Mouse (Mus musculus) liver, adult 2 months (tissue): ENCODE measurements around the gene Zgpat. TPM values are rescaled to one million over a fixed set of nuclear protein-coding genes. Genes with fewer than 3 reads are reported as not detected.

Experiments used
- DNase-seq: peaks from one replicate; pipeline ENCODE4 v3.0.0-alpha.2; 2011; ENCODE audit warnings: low read depth, low spot score; ENCODE audit errors: extremely low read depth
- H3K27ac ChIP-seq: fragments of 200-500 bp; replicated peaks from 2 replicates; pipeline ENCODE4 v1.5.1; 2012; ENCODE audit warnings: low read depth, mild to moderate bottlenecking, control low read depth, inconsistent platforms, low read length; ENCODE audit not compliant: insufficient read depth
- H3K27me3 ChIP-seq: fragments of 200-500 bp; 2 replicates; pipeline ENCODE4 v1.6.1; 2012; ENCODE audit warnings: mild to moderate bottlenecking, moderate library complexity, low read length, inconsistent platforms; ENCODE audit not compliant: control insufficient read depth, insufficient read depth
- H3K36me3 ChIP-seq: fragments of 200-500 bp; 2 replicates; pipeline ENCODE4 v1.6.1; 2012; ENCODE audit warnings: low read length, inconsistent platforms; ENCODE audit not compliant: control insufficient read depth, insufficient read depth
- H3K4me1 ChIP-seq: fragments of 200-500 bp; 2 replicates; pipeline ENCODE4 v1.6.1; 2011; ENCODE audit warnings: low read length; ENCODE audit not compliant: control insufficient read depth, insufficient read depth
- H3K4me3 ChIP-seq: fragments of 200-500 bp; 2 replicates; pipeline ENCODE4 v1.5.1; 2011; ENCODE audit warnings: low read depth, mild to moderate bottlenecking, control low read depth, low read length, moderate library complexity; ENCODE audit not compliant: insufficient read depth
- H3K79me2 ChIP-seq: fragments of 200-500 bp; 2 replicates; pipeline ENCODE4 v1.6.1; 2012; ENCODE audit warnings: inconsistent platforms, mild to moderate bottlenecking, low read length, moderate library complexity; ENCODE audit not compliant: control insufficient read depth, insufficient read depth
- H3K9ac ChIP-seq: fragments of 200-500 bp; 2 replicates; pipeline ENCODE4 v1.6.1; 2012; ENCODE audit warnings: low read depth, mild to moderate bottlenecking, control low read depth, inconsistent platforms, low read length
- CTCF ChIP-seq: fragments of 200-500 bp; IDR thresholded peaks from 2 replicates; pipeline ENCODE4 v1.5.1; 2011; ENCODE audit warnings: low read depth, low read length, control low read depth
- POLR2A ChIP-seq: fragments of 200-500 bp; IDR thresholded peaks from 2 replicates; pipeline ENCODE4 v1.6.1; 2011; ENCODE audit warnings: low read length, control low read depth; ENCODE audit not compliant: insufficient read depth; ENCODE audit errors: extremely low read depth
- WGBS: fragments of 180-500 bp; shearing (Covaris S2); methylation state at CpG from one replicate; pipeline ENCODE4 v1.1.7; 2018; 5-methylcytosine and 5-hydroxymethylcytosine counted together
- polyA plus RNA-seq: library from polyadenylated mRNA; depleted of rRNA; stranded (reverse); fragments of >200 nt; gene quantifications from 2 replicates; pipeline ENCODE4 v1.2.3, GENCODE M21; 2012; rRNA removed
- total RNA-seq: library from RNA; depleted of rRNA; stranded (reverse); fragments of >200 nt; gene quantifications from 2 replicates; pipeline ENCODE4 v1.2.3, GENCODE M21; 2014; rRNA removed

Zgpat gene
- total and polyA plus RNA-seq, 2 experiments = 18.9 to 22.5 TPM

DNA sequence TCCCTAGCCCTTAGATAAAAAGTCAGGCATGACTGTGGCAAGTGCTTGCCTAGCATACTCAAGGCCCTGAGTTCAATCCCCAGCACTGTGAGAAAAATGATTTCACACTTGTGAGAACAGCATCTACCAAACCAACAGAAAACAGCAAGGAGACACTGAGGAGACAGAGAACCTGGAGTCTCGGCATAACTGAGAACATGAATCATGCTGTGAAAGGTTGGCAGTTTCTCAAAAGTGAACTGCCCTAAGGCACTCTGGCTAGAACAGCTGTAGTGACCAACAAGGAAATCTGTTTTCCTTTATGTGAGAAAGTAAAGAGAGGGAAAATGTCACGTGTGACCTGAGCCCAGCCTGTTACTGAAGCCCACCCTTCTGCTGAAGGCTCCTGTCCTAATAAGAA, 48.4 kb downstream of the Zgpat start:
- Histone ChIP-seq H3K4me3 (no peak overlapping the region), H3K9ac (no peak overlapping the region), H3K36me3 (no peaks in the 10 kb centered on the region; the same call in 1 of the 2 replicates), H3K79me2 (0 out of 2 replicates have a peak, but pooled peaks cover 5% of the 10 kb centered on the region), H3K4me1 (peaks cover 8% of the 10 kb centered on the region; the same call in 1 of the 2 replicates), H3K27me3 (no peaks in the 10 kb centered on the region), H3K27ac (peak overlapping the region; percentile 67)
- no peak for DNase-seq
- TF ChIP-seq POLR2A = no peak
- TF ChIP-seq CTCF = no peak
- WGBS = 70% methylated on average over 2 of the region's 2 CpGs

DNA sequence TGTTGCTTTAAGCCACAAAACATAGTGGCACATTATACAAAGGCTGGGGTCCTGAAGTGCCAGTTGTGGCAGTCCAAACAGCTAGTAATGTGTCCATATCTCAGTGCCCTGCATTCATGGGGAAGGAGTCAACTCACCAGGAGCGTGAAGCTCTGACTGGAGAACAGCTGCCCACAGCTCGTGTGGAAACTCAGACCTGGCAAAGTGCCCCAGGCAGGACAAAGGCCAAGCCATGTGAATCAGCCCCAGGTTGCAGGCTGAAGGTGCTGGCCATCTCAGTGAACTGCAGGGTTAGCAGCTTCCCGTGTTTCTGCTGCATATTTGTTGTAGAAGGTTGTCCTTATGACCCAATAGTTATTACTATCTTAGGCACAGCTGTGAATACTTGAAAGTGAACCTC, 51.2 kb downstream of the Zgpat start:
- 2% methylated on average over 3 of the region's 3 CpGs for WGBS

DNA sequence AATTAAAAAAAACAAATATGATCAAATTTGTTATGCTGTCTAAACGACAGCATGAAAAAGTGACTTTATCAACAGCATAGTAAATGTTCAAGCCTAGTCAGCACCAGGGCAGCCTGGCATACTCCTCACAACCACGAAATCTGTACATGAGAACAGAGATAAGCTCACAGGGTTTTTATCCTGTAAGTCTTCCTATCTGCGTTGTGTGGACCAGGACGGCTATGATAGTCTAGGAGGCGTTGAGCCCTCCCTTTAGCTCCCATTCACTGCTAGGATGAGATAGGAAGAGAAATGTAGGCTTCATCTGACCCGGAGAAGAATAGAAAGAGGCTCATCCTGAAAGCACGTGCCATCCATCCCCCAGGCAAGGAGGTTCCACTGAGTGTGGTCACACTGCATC, 54.6 kb downstream of the Zgpat start:
- Histone ChIP-seq H3K4me3 (no peak overlapping the region), H3K79me2 (peaks cover 5% of the 10 kb centered on the region; the same call in 1 of the 2 replicates), H3K27ac (no peak overlapping the region), H3K27me3 (no peaks in the 10 kb centered on the region), H3K36me3 (peaks cover 4% of the 10 kb centered on the region; the same call in 1 of the 2 replicates), H3K9ac (no peak overlapping the region), H3K4me1 (peaks cover 4% of the 10 kb centered on the region; the same call in 1 of the 2 replicates)
- no peak for TF ChIP-seq CTCF
- TF ChIP-seq POLR2A = no peak
- WGBS = 71% methylated on average over 7 of the region's 7 CpGs
- DNase-seq = no peak

More for the DNA sequence above, 51.2 kb downstream of the Zgpat start:
- no peak overlapping the region for H3K9ac ChIP-seq
- H3K27ac ChIP-seq = no peak overlapping the region
- no peaks in the 10 kb centered on the region for H3K27me3 ChIP-seq
- DNase-seq = peak; percentile 63
- H3K4me3 ChIP-seq = no peak overlapping the region
- 0 out of 2 replicates have a peak, but pooled peaks have one; percentile 10 for TF ChIP-seq CTCF
- TF ChIP-seq POLR2A = no peak
- peaks cover 9% of the 10 kb centered on the region; the same call in 1 of the 2 replicates for H3K79me2 ChIP-seq
- H3K36me3 ChIP-seq = no peaks in the 10 kb centered on the region
- peaks cover 8% of the 10 kb centered on the region; the same call in 1 of the 2 replicates for H3K4me1 ChIP-seq

DNA sequence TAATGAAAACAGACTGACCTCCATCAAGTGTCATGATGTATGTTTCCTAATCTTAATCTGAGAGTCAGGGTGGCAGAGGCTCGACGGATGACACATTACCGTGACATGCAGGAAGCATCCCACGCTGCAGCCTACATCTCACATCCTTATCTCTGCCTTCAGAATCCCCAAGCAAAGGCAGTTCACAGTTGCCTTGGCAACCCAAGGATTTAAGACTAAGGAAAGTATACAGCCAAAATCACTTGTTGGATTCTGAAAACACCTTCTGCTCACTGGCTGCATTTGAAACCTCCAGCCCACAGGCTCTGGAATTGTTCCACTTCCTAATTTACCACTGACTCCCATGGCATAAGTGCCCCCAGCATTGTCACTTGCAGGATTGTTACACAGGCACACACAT, 55.7 kb downstream of the Zgpat start:
- H3K9ac ChIP-seq = no peak overlapping the region
- H3K27ac ChIP-seq = no peak overlapping the region
- H3K4me3 ChIP-seq = no peak overlapping the region

DNA sequence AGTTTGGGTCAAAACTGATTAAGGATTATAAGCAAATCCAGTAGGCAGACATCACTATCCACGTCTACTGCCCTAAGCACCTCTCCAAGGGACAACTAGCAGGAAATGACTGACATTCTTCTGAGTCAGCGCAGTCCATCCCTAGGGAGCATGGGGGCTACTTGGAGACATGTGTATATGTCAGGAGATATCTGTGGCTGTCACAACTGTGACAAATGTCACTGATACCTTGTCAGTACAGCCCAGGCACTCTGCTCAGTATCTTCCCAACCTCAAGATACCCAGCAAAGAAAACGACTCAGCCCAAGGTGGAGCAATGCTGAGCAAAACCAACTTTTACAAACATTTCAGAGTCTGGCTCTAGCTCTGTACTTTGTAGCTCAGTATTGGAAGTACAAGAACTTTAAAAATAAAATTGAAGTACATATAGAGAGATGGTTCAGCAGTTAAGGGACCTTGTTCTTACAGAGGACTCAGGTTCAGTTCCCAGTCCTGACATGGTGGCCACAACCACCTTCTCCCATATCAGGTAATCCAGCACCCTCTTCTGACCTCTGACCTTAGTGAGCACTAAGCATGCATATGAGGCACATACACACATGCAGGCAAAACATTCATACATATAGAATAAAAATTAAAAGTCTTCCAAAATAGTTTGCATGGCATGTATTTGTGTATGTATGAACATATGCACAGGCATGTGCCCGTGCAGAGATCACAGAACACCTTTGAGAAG, 56.3 kb downstream of the Zgpat start:
- peaks cover 5% of the 10 kb centered on the region; the same call in 1 of the 2 replicates for H3K79me2 ChIP-seq
- H3K27ac ChIP-seq = no peak overlapping the region
- H3K9ac ChIP-seq = no peak overlapping the region

More for the DNA sequence above, 55.7 kb downstream of the Zgpat start:
- no peaks in the 10 kb centered on the region for H3K27me3 ChIP-seq
- 74% methylated on average over 4 of the region's 4 CpGs for WGBS
- peaks cover 5% of the 10 kb centered on the region; the same call in 1 of the 2 replicates for H3K79me2 ChIP-seq
- H3K36me3 ChIP-seq = peaks cover 4% of the 10 kb centered on the region; the same call in 1 of the 2 replicates
- H3K4me1 ChIP-seq = peaks cover 4% of the 10 kb centered on the region; the same call in 1 of the 2 replicates
- no peak for TF ChIP-seq POLR2A
- no peak for TF ChIP-seq CTCF
- no peak for DNase-seq

DNA sequence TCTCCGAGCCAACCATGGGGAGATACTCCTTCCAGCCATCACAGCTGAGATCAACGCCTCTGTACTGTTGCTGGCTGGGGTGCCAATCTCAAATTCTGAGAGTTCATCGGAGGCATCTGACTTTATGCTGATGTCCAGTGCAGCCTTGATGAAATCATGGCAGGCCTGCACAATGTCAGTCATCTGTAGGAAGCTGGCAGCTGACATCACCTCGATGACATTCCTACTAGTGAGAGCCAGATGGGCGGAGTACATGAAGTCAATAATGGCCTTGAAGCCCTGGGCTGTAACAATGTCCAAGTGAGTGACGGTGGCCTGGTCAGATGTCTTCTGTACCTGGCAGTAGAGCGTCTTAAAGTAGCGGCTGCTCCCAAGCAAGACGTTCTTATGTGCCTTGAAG, 59.1 kb downstream of the Zgpat start:
- H3K79me2 ChIP-seq = peaks cover 2% of the 10 kb centered on the region; the same call in 1 of the 2 replicates
- no peaks in the 10 kb centered on the region for H3K4me1 ChIP-seq
- 82% methylated on average over 9 of the region's 9 CpGs for WGBS
- no peak overlapping the region for H3K27ac ChIP-seq
- no peak overlapping the region for H3K4me3 ChIP-seq
- peaks cover 4% of the 10 kb centered on the region; the same call in 1 of the 2 replicates for H3K36me3 ChIP-seq
- DNase-seq = no peak
- no peak for TF ChIP-seq CTCF
- no peak for TF ChIP-seq POLR2A
- no peaks in the 10 kb centered on the region for H3K27me3 ChIP-seq
- no peak overlapping the region for H3K9ac ChIP-seq

More for the DNA sequence above, 56.3 kb downstream of the Zgpat start:
- TF ChIP-seq POLR2A (no peak), CTCF (no peak)
- Histone ChIP-seq H3K27me3 (no peaks in the 10 kb centered on the region), H3K4me1 (no peaks in the 10 kb centered on the region), H3K4me3 (no peak overlapping the region), H3K36me3 (peaks cover 4% of the 10 kb centered on the region; the same call in 1 of the 2 replicates)
- WGBS = 77% methylated on average over 4 of the region's 4 CpGs
- no peak for DNase-seq

Other genes with a start within 250 kb of the Zgpat start
- 0.07 TPM in 1 of 2 replicates, not detected in the other for gene Kcnq2, start 229.6 kb upstream of the Zgpat start, total RNA-seq
- gene Kcnq2, start 229.6 kb upstream of the Zgpat start, polyA plus RNA-seq = not detected in 2 replicates
- 0.34 and 0.74 TPM in 2 replicates for gene Eef1a2, start 207.9 kb upstream of the Zgpat start, total RNA-seq
- not detected in 2 replicates for gene Eef1a2, start 207.9 kb upstream of the Zgpat start, polyA plus RNA-seq
- 44.4 and 48.4 TPM in 2 replicates for gene Ppdpf, start 177.7 kb upstream of the Zgpat start, total RNA-seq
- gene Ppdpf, start 177.7 kb upstream of the Zgpat start, polyA plus RNA-seq = 181 and 217 TPM in 2 replicates
- gene Ptk6, start 162.1 kb upstream of the Zgpat start, total RNA-seq = 1.1 and 2.5 TPM in 2 replicates
- 0.81 and 0.83 TPM in 2 replicates for gene Ptk6, start 162.1 kb upstream of the Zgpat start, polyA plus RNA-seq
- 0.28 and 0.54 TPM in 2 replicates for gene Srms, start 151.7 kb upstream of the Zgpat start, total RNA-seq
- 1.3 and 1.7 TPM in 2 replicates for gene Srms, start 151.7 kb upstream of the Zgpat start, polyA plus RNA-seq
- not detected in 2 replicates for gene Fndc11, start 144.9 kb upstream of the Zgpat start, total RNA-seq
- 0.10 and 0.12 TPM in 2 replicates for gene Fndc11, start 144.9 kb upstream of the Zgpat start, polyA plus RNA-seq
- 20.3 and 28.9 TPM in 2 replicates for gene Helz2, start 122.9 kb upstream of the Zgpat start, total RNA-seq
- gene Helz2, start 122.9 kb upstream of the Zgpat start, polyA plus RNA-seq = 39.6 and 65.9 TPM in 2 replicates
- 7.4 and 8.8 TPM in 2 replicates for gene Gmeb2, start 76.9 kb upstream of the Zgpat start, total RNA-seq
- 10.7 and 16.1 TPM in 2 replicates for gene Gmeb2, start 76.9 kb upstream of the Zgpat start, polyA plus RNA-seq
- 0.09 and 0.20 TPM in 2 replicates for gene Stmn3, start 50.4 kb upstream of the Zgpat start, total RNA-seq
- gene Stmn3, start 50.4 kb upstream of the Zgpat start, polyA plus RNA-seq = 0.07 TPM in 1 of 2 replicates, not detected in the other
- gene Rtel1, start 45.2 kb upstream of the Zgpat start, total RNA-seq = 13.5 and 13.9 TPM in 2 replicates
- 17.5 and 17.9 TPM in 2 replicates for gene Rtel1, start 45.2 kb upstream of the Zgpat start, polyA plus RNA-seq
- gene Arfrp1, start 476 bp downstream of the Zgpat start, total RNA-seq = 10.1 and 14.2 TPM in 2 replicates
- gene Arfrp1, start 476 bp downstream of the Zgpat start, polyA plus RNA-seq = 11.9 and 15.0 TPM in 2 replicates
- gene Lime1, start 15.2 kb downstream of the Zgpat start, total RNA-seq = 9.7 and 11.3 TPM in 2 replicates
- gene Lime1, start 15.2 kb downstream of the Zgpat start, polyA plus RNA-seq = 22.2 and 36.9 TPM in 2 replicates
- 5.2 and 5.3 TPM in 2 replicates for gene Zbtb46, start 94.5 kb downstream of the Zgpat start, total RNA-seq
- 2.4 and 2.8 TPM in 2 replicates for gene Zbtb46, start 94.5 kb downstream of the Zgpat start, polyA plus RNA-seq
- gene Abhd16b, start 128.3 kb downstream of the Zgpat start, total RNA-seq = not detected in 2 replicates
- not detected in 2 replicates for gene Abhd16b, start 128.3 kb downstream of the Zgpat start, polyA plus RNA-seq
- gene Tpd52l2, start 132.2 kb downstream of the Zgpat start, total RNA-seq = 26.2 and 27.1 TPM in 2 replicates
- gene Tpd52l2, start 132.2 kb downstream of the Zgpat start, polyA plus RNA-seq = 18.8 and 23.0 TPM in 2 replicates
- gene Dnajc5, start 155.6 kb downstream of the Zgpat start, total RNA-seq = 20.2 and 23.8 TPM in 2 replicates
- 28.6 and 30.7 TPM in 2 replicates for gene Dnajc5, start 155.6 kb downstream of the Zgpat start, polyA plus RNA-seq
- 28.1 and 30.9 TPM in 2 replicates for gene Uckl1, start 220.0 kb downstream of the Zgpat start, total RNA-seq
- gene Uckl1, start 220.0 kb downstream of the Zgpat start, polyA plus RNA-seq = 49.1 and 90.1 TPM in 2 replicates
- 24.3 and 27.3 TPM in 2 replicates for gene Prpf6, start 226.9 kb downstream of the Zgpat start, total RNA-seq
- 11.1 and 13.4 TPM in 2 replicates for gene Prpf6, start 226.9 kb downstream of the Zgpat start, polyA plus RNA-seq
- gene Zfp512b, start 227.9 kb downstream of the Zgpat start, total RNA-seq = 9.5 and 15.1 TPM in 2 replicates
- 16.9 and 28.0 TPM in 2 replicates for gene Zfp512b, start 227.9 kb downstream of the Zgpat start, polyA plus RNA-seq
- gene Samd10, start 234.3 kb downstream of the Zgpat start, total RNA-seq = 0.54 and 0.55 TPM in 2 replicates
- 2.2 and 4.6 TPM in 2 replicates for gene Samd10, start 234.3 kb downstream of the Zgpat start, polyA plus RNA-seq